Mouse (Mus musculus) lung, postnatal 14 days (tissue): ENCODE results near the gene Zfp609.

Source experiments
- DNase-seq: peaks from one replicate; pipeline ENCODE4 v3.0.0; 2021

Gene Zfp609

GRCm38 (mm10) chr9:65759256-65759655, 68.1 kb downstream of the Zfp609 start:
- DNase-seq, result no peak

- no peak for DNase-seq
Measured at GRCm38 (mm10) chr9:65757826-65758225, 69.5 kb downstream of the Zfp609 start.

GRCm38 (mm10) chr9:65755673-65756375, 71.5 kb downstream of the Zfp609 start:
- no peak for DNase-seq

- DNase-seq, result no peak
Measured at GRCm38 (mm10) chr9:65755164-65755563, 72.2 kb downstream of the Zfp609 start.

GRCm38 (mm10) chr9:65752632-65753031, 74.7 kb downstream of the Zfp609 start:
- DNase-seq, result no peak

GRCm38 (mm10) chr9:65751906-65752305, 75.5 kb downstream of the Zfp609 start:
- no peak for DNase-seq

GRCm38 (mm10) chr9:65748102-65748501, 79.3 kb downstream of the Zfp609 start:
- no peak for DNase-seq

- no peak for DNase-seq
Measured at GRCm38 (mm10) chr9:65746479-65746878, 80.9 kb downstream of the Zfp609 start.

- no peak for DNase-seq
Measured at GRCm38 (mm10) chr9:65745456-65745855, 81.9 kb downstream of the Zfp609 start.

GRCm38 (mm10) chr9:65744171-65745082, 82.9 kb downstream of the Zfp609 start:
- peak; percentile 61 for DNase-seq

- no peak for DNase-seq
Measured at GRCm38 (mm10) chr9:65743809-65744170, 83.6 kb downstream of the Zfp609 start.

GRCm38 (mm10) chr9:65743322-65743721, 84.0 kb downstream of the Zfp609 start:
- no peak for DNase-seq

GRCm38 (mm10) chr9:65742777-65743176, 84.6 kb downstream of the Zfp609 start:
- no peak for DNase-seq

GRCm38 (mm10) chr9:65741066-65741852, 86.1 kb downstream of the Zfp609 start:
- DNase-seq, result no peak

GRCm38 (mm10) chr9:65734931-65735330, 92.4 kb downstream of the Zfp609 start:
- no peak for DNase-seq

GRCm38 (mm10) chr9:65728588-65728987, 98.8 kb downstream of the Zfp609 start:
- no peak for DNase-seq

GRCm38 (mm10) chr9:65727491-65727890, 99.9 kb downstream of the Zfp609 start:
- no peak for DNase-seq

- DNase-seq, result no peak
Measured at GRCm38 (mm10) chr9:65726431-65726830, 100.9 kb downstream of the Zfp609 start.

GRCm38 (mm10) chr9:65725291-65725622, 102.1 kb downstream of the Zfp609 start:
- DNase-seq, result no peak

GRCm38 (mm10) chr9:65724471-65725290, 102.7 kb downstream of the Zfp609 start:
- peak; percentile 27 for DNase-seq

GRCm38 (mm10) chr9:65721161-65721566, 106.2 kb downstream of the Zfp609 start:
- DNase-seq, result no peak

GRCm38 (mm10) chr9:65718195-65718594, 109.2 kb downstream of the Zfp609 start:
- no peak for DNase-seq
